Mouse (Mus musculus): ENCODE results near the gene 9930021J03Rik. TPM values are rescaled to one million over a fixed set of nuclear protein-coding genes. Genes with fewer than 3 reads are reported as not detected.

Gene 9930021J03Rik
- polyA plus RNA-seq, 1 experiment = 27.0 TPM

DNA sequence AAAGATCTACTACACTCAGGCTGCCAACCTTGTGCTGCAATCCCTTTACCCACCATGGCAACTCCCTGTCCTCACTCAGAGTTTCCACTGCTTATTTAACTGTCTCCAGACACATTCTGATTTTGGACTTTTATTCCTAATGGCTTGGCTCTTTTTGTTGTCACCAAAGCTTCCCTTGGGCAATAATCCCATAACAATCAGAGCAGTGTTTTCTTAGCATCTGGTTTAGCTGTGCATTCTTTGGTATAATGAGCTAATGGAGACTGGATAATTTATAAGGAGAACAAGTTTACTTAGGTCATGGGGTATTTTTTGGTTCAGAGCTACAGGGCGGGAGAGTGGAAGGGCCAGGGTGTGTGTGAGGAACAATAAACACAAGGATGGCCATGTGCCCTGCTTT, 32.4 kb upstream of the 9930021J03Rik start:
- Histone ChIP-seq H3K4me3 (ENCODE audit: insufficient read depth, low read length) (no peak overlapping the region), H3K4me1 (ENCODE audit: control insufficient read depth, insufficient read depth, low read length) (no peaks in the 10 kb centered on the region), H3K27ac (ENCODE audit: insufficient read depth, low read length) (no peak overlapping the region)
- no peak for TF ChIP-seq CTCF (IDR thresholded peaks at IDR 0.05; ENCODE audit: extremely low read depth, insufficient read depth, low read length)
- no peak for TF ChIP-seq POLR2A (IDR thresholded peaks at IDR 0.05; ENCODE audit: extremely low read depth, insufficient read depth, low read length)

DNA sequence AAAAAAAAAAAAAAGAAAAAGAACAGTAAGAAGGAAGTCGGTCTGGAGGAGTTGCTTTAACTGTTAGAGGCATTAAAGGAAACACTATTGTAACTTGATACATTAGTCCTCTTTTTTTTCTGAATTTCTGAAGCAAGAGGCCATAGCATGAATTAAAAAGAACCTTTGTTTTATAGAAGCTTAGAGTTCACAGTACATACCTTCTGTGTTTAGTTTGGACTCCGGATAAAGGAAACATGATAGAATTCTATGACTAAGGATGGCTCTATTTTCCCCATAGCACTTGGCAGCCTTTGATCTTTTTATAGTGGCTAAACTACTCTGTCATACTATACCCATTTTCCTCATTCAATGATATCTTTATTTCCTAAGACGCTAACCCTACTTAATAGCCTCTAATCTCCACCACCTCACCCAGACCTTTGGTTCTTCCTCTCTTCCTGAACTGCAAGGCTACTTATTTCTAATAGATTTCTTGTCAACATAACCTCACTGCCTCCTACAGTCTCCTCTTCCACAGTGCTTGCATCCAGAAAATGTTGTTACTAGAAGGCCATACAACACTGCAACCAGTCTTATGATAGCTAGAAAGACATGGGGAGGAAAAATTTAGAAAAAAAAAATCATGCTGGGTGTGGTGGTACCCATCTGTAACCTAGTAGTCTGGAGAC, 29.7 kb upstream of the 9930021J03Rik start:
- no peaks in the 10 kb centered on the region for H3K4me1 ChIP-seq (ENCODE audit: control insufficient read depth, insufficient read depth, low read length)
- H3K4me3 ChIP-seq (ENCODE audit: insufficient read depth, low read length) = no peak overlapping the region
- TF ChIP-seq CTCF (IDR thresholded peaks at IDR 0.05; ENCODE audit: extremely low read depth, insufficient read depth, low read length) = no peak
- TF ChIP-seq POLR2A (IDR thresholded peaks at IDR 0.05; ENCODE audit: extremely low read depth, insufficient read depth, low read length) = no peak
- no peak overlapping the region for H3K27ac ChIP-seq (ENCODE audit: insufficient read depth, low read length)

DNA sequence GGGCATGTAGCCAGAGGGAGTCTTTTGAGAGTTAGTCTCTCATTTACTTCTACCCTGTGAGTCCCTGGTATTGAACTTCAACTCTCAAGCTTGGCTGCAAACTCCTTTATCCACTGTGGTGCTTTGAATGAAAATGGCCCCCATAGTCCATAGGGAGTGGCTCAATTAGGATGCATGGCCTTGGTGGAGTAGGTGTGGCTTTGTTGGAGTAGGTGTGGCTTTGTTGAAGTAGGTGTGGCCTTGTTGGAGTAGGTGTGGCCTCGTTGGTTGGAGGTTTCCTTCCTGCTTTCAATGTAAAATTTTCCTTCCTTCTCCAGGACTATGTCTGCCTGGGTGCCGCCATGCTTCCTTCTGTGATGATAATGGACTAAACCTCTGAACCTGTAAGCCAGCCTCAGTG, 25.1 kb upstream of the 9930021J03Rik start:
- Histone ChIP-seq H3K27ac (ENCODE audit: insufficient read depth, low read length) (no peak overlapping the region), H3K4me3 (ENCODE audit: insufficient read depth, low read length) (no peak overlapping the region), H3K4me1 (ENCODE audit: control insufficient read depth, insufficient read depth, low read length) (no peaks in the 10 kb centered on the region)
- TF ChIP-seq CTCF (IDR thresholded peaks at IDR 0.05; ENCODE audit: extremely low read depth, insufficient read depth, low read length) (no peak), POLR2A (IDR thresholded peaks at IDR 0.05; ENCODE audit: extremely low read depth, insufficient read depth, low read length) (no peak)

DNA sequence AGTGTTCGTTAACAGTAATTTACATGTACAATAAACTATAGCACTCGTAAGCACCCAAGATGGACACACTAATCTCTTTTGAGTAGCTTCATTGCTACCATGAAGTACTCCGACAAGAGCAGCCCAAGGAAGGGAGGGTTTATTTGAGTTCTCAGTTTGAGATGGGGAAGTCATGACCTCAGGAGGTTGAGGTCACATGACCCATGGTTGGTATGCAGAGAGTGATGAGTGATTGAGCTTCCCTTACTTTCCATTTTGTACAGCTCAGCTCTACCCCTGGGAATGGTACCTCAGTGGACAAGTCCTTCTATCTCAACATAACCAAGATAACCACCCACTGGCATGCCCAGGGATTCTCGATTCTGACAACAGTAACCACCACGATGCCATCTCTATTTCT, 22.8 kb upstream of the 9930021J03Rik start:
- TF ChIP-seq CTCF (IDR thresholded peaks at IDR 0.05; ENCODE audit: extremely low read depth, insufficient read depth, low read length) (no peak), POLR2A (IDR thresholded peaks at IDR 0.05; ENCODE audit: extremely low read depth, insufficient read depth, low read length) (no peak)
- Histone ChIP-seq H3K4me3 (ENCODE audit: insufficient read depth, low read length) (no peak overlapping the region), H3K27ac (ENCODE audit: insufficient read depth, low read length) (no peak overlapping the region), H3K4me1 (ENCODE audit: control insufficient read depth, insufficient read depth, low read length) (no peaks in the 10 kb centered on the region)

DNA sequence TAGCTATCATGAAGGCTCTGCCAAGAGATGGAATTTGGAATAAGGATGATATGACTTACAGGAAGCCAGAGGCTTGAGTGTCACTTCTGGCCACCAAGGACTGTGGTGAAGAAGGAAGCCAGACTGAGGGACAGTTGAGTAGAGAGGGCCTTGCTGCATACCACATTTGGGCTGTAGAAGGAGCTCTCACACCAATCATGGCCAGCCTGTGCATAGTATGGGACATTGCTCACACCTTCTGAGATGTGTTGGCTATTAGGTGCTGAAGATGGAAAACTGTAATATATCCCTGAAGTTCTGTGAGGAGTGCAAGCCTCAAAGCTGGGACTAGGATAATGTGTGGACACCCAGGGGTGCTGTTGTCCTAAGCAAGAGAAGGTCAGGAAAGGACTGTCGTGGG, 20.9 kb upstream of the 9930021J03Rik start:
- TF ChIP-seq CTCF (IDR thresholded peaks at IDR 0.05; ENCODE audit: extremely low read depth, insufficient read depth, low read length) (peak; percentile 90), POLR2A (IDR thresholded peaks at IDR 0.05; ENCODE audit: extremely low read depth, insufficient read depth, low read length) (no peak)
- no peak overlapping the region for H3K27ac ChIP-seq (ENCODE audit: insufficient read depth, low read length)
- H3K4me3 ChIP-seq (ENCODE audit: insufficient read depth, low read length) = no peak overlapping the region
- no peaks in the 10 kb centered on the region for H3K4me1 ChIP-seq (ENCODE audit: control insufficient read depth, insufficient read depth, low read length)

- Histone ChIP-seq H3K4me1 (ENCODE audit: control insufficient read depth, insufficient read depth, low read length) (no peaks in the 10 kb centered on the region), H3K27ac (ENCODE audit: insufficient read depth, low read length) (no peak overlapping the region), H3K4me3 (ENCODE audit: insufficient read depth, low read length) (no peak overlapping the region)
- no peak for TF ChIP-seq CTCF (IDR thresholded peaks at IDR 0.05; ENCODE audit: extremely low read depth, insufficient read depth, low read length)
- no peak for TF ChIP-seq POLR2A (IDR thresholded peaks at IDR 0.05; ENCODE audit: extremely low read depth, insufficient read depth, low read length)
Measured at GRCm38 (mm10) chr19:29825003-29825402, 19.2 kb upstream of the 9930021J03Rik start.

DNA sequence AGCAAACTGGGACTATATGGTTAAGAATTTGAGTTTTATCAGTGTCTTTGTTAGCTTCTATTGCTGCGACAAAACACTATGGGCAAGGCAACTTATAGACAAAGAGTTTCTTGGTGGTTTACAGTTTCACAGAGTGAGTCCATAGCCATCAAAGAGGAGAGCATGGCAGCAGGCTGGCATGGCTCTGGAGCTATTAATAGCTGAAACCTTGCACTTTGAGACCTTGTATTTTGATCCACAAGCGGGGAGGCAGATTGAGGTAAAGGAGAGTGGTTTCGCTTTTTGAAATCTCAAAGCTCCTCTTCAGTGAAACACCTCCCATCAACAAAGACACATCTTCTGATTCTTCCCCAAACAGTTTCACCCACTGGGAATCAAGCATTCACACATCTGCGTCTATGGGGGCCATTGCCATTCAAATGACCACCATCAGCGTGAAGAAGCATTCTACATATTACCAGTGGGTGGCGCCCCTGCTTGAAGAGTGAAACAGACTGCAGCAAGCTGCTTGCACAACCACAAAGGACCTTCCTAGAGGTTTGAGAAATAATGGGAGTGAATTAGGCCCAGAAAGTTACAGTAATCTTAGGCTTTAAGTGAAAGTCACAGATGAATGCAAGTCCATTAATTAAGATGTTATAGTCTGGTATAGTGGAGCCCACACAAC, 18.4 kb upstream of the 9930021J03Rik start:
- no peak overlapping the region for H3K27ac ChIP-seq (ENCODE audit: insufficient read depth, low read length)
- no peaks in the 10 kb centered on the region for H3K4me1 ChIP-seq (ENCODE audit: control insufficient read depth, insufficient read depth, low read length)
- no peak overlapping the region for H3K4me3 ChIP-seq (ENCODE audit: insufficient read depth, low read length)
- TF ChIP-seq POLR2A (IDR thresholded peaks at IDR 0.05; ENCODE audit: extremely low read depth, insufficient read depth, low read length) = no peak
- TF ChIP-seq CTCF (IDR thresholded peaks at IDR 0.05; ENCODE audit: extremely low read depth, insufficient read depth, low read length) = peak; percentile 52

GRCm38 (mm10) chr19:29823456-29824010, 17.7 kb upstream of the 9930021J03Rik start:
- TF ChIP-seq CTCF (IDR thresholded peaks at IDR 0.05; ENCODE audit: extremely low read depth, insufficient read depth, low read length) (no peak), POLR2A (IDR thresholded peaks at IDR 0.05; ENCODE audit: extremely low read depth, insufficient read depth, low read length) (no peak)
- Histone ChIP-seq H3K4me3 (ENCODE audit: insufficient read depth, low read length) (no peak overlapping the region), H3K4me1 (ENCODE audit: control insufficient read depth, insufficient read depth, low read length) (no peaks in the 10 kb centered on the region), H3K27ac (ENCODE audit: insufficient read depth, low read length) (no peak overlapping the region)

DNA sequence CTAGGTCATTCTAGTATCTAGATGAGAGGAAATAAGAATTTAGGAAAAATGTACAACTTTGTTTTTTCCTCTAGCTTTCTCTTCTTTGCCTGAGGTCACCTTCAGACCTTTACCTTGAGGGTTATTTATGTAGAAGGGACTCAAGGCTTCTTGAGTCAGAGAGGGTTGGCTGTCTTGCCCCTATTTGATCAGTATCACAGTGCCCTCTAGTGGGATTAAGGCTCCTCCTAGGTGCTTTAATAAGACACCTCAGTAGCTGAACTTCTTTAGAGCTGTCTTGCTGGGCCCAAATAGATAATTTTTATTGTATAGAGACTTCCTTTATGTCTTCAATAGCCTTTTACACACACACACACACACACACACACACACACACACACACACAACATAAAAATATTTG, 15.2 kb upstream of the 9930021J03Rik start:
- Histone ChIP-seq H3K27ac (ENCODE audit: insufficient read depth, low read length) (no peak overlapping the region), H3K4me3 (ENCODE audit: insufficient read depth, low read length) (no peak overlapping the region), H3K4me1 (ENCODE audit: control insufficient read depth, insufficient read depth, low read length) (no peaks in the 10 kb centered on the region)
- TF ChIP-seq POLR2A (IDR thresholded peaks at IDR 0.05; ENCODE audit: extremely low read depth, insufficient read depth, low read length) (no peak), CTCF (IDR thresholded peaks at IDR 0.05; ENCODE audit: extremely low read depth, insufficient read depth, low read length) (peak; percentile 57)

All from cortical plate, adult 2 months (tissue).